Mouse (Mus musculus): ENCODE measurements around the gene Sugct. TPM values are rescaled to one million over a fixed set of nuclear protein-coding genes. Genes with fewer than 3 reads are reported as not detected.

Sugct gene
- polyA plus RNA-seq, 2 experiments = 2.4 to 3.6 TPM

DNA sequence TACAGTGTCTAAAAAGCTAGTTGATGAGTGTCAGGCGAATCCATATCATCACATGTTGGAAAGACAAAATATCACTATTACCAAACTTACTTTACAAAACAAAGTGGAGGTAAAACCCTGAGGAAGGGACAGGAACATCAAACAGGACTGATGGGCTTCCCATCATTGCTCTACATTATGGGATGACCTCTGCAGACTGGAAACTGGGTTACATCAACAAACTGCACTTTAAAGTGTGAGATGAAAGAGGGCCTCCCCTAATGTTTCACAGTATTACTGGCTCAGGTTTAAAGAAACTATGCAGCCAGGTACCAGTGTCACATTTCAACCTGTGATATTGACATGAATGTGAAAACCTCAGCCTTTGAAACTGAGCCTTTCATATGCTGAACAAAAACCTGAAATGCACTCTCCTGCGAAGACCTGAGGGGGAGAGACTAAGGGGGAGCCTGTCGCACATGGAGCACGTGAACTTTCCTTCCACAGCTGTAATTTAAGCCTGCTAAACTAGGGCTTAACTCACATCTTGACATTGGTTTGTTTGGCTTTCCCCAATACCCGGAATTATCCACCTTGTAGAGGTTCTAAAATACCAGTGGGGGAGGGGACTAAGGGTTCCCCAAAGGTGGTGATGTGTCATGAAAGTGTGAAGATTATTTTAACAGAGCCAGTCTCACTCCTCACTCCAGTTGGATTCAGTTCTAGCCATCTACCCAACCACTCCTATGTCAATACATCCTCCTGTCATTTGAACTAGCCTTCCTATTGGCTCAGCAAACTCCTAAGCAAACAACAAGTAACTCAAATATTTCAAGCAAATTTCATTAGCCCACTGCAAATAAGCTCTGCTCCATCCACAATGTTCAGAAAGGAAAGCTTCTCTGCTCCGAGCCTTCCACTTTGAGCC, 610.2 kb downstream of the Sugct start:
- H3K4me2 ChIP-seq (replicated peaks; ENCODE audit: low read depth, low read length, severe bottlenecking) = no peak overlapping the region
- no peak for TF ChIP-seq POLR2A (IDR thresholded peaks at IDR 0.05; ENCODE audit: borderline replicate concordance, extremely low read depth, insufficient read depth, insufficient read length)
- peak; percentile 13 for DNase-seq (ENCODE audit: low spot score)
- H3K27ac ChIP-seq (replicated peaks; ENCODE audit: low read depth, low read length) = 0 out of 2 replicates have a peak overlapping the region, but pooled peaks have one; percentile 16
- H3K36me3 ChIP-seq (ENCODE audit: control insufficient read depth, insufficient read depth, low read length) = no peaks in the 10 kb centered on the region
- H3K9ac ChIP-seq (ENCODE audit: low read depth, low read length, severe bottlenecking) = no peak overlapping the region
- no peak overlapping the region for H3K4me3 ChIP-seq (replicated peaks; ENCODE audit: low read length)
- H3K4me1 ChIP-seq (ENCODE audit: control insufficient read depth, insufficient read depth, low read length) = peaks cover 14% of the 10 kb centered on the region
- 44% methylated on average over 6 of the region's 6 CpGs for WGBS
- H3K27me3 ChIP-seq (ENCODE audit: control insufficient read depth, insufficient read depth, low read length) = no peaks in the 10 kb centered on the region
- H3K9me3 ChIP-seq (ENCODE audit: control insufficient read depth, low read length) = no peaks in the 10 kb centered on the region
- no peak for ATAC-seq (ENCODE audit: low FRiP score, low read depth)

DNA sequence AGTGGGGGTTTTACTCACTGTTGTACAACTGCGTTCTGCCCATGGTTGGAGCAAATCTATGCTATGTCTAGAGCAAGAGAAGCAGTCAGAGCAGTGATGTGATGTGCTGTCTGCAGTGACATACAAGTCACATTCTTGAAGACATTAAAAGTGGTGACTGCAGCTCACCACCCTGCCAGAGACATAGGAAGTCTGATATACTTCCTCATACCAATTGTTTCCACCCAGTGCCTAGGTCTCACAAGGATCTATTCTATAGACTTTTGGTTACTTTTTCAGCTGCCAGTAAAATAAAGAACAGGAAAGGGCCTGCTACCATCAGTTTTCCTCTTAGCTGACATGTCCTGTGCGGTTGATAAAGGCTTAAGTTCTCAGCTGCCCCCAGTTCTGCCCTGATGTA, 613.7 kb downstream of the Sugct start:
- DNase-seq (ENCODE audit: low spot score) (no peak), ATAC-seq (ENCODE audit: low FRiP score, low read depth) (no peak)
- H3K4me1 ChIP-seq (ENCODE audit: control insufficient read depth, insufficient read depth, low read length) = peaks cover 14% of the 10 kb centered on the region
- TF ChIP-seq POLR2A (IDR thresholded peaks at IDR 0.05; ENCODE audit: borderline replicate concordance, extremely low read depth, insufficient read depth, insufficient read length) = no peak
- no peak overlapping the region for H3K4me3 ChIP-seq (replicated peaks; ENCODE audit: low read length)
- no peaks in the 10 kb centered on the region for H3K9me3 ChIP-seq (ENCODE audit: control insufficient read depth, low read length)
- 93% methylated on average over 2 of the region's 2 CpGs for WGBS
- no peak overlapping the region for H3K9ac ChIP-seq (ENCODE audit: low read depth, low read length, severe bottlenecking)
- H3K27ac ChIP-seq (replicated peaks; ENCODE audit: low read depth, low read length) = no peak overlapping the region
- no peak overlapping the region for H3K4me2 ChIP-seq (replicated peaks; ENCODE audit: low read depth, low read length, severe bottlenecking)
- H3K36me3 ChIP-seq (ENCODE audit: control insufficient read depth, insufficient read depth, low read length) = no peaks in the 10 kb centered on the region
- no peaks in the 10 kb centered on the region for H3K27me3 ChIP-seq (ENCODE audit: control insufficient read depth, insufficient read depth, low read length)

DNA sequence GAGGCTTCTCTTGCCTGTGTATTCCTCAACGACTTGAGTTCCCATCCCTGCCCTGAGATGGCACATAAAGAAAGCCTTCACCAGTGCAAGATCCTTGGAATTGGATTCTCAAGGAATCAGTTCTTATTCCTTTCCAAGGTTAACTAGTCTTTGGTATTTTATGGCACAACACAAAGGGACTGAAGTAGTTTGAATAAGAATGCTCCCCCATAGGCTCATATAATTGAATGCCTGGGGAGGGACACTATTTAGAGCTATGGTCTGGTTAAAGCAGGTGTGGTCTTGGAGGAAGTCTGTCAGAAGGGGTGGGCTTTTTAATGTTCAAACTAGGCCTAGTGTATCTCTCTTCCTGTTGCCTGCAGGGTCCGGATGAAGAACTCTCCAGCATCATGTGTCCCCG, 629.8 kb downstream of the Sugct start:
- H3K27me3 ChIP-seq (ENCODE audit: control insufficient read depth, insufficient read depth, low read length) = no peaks in the 10 kb centered on the region
- H3K9ac ChIP-seq (ENCODE audit: low read depth, low read length, severe bottlenecking) = no peak overlapping the region
- no peaks in the 10 kb centered on the region for H3K36me3 ChIP-seq (ENCODE audit: control insufficient read depth, insufficient read depth, low read length)
- H3K27ac ChIP-seq (replicated peaks; ENCODE audit: low read depth, low read length) = no peak overlapping the region
- no peak for TF ChIP-seq POLR2A (IDR thresholded peaks at IDR 0.05; ENCODE audit: borderline replicate concordance, extremely low read depth, insufficient read depth, insufficient read length)
- no peak overlapping the region for H3K4me3 ChIP-seq (replicated peaks; ENCODE audit: low read length)
- WGBS = 80% methylated on average over 3 of the region's 3 CpGs
- H3K4me2 ChIP-seq (replicated peaks; ENCODE audit: low read depth, low read length, severe bottlenecking) = no peak overlapping the region
- H3K4me1 ChIP-seq (ENCODE audit: control insufficient read depth, insufficient read depth, low read length) = no peaks in the 10 kb centered on the region
- no peaks in the 10 kb centered on the region for H3K9me3 ChIP-seq (ENCODE audit: control insufficient read depth, low read length)
- no peak for ATAC-seq (ENCODE audit: low FRiP score, low read depth)
- no peak for DNase-seq (ENCODE audit: low spot score)

GRCm38 (mm10) chr13:17056650-17057049, 638.7 kb downstream of the Sugct start:
- TF ChIP-seq POLR2A (IDR thresholded peaks at IDR 0.05; ENCODE audit: borderline replicate concordance, extremely low read depth, insufficient read depth, insufficient read length) = no peak
- Histone ChIP-seq H3K9ac (ENCODE audit: low read depth, low read length, severe bottlenecking) (no peak overlapping the region), H3K27ac (replicated peaks; ENCODE audit: low read depth, low read length) (no peak overlapping the region), H3K4me1 (ENCODE audit: control insufficient read depth, insufficient read depth, low read length) (no peaks in the 10 kb centered on the region), H3K27me3 (ENCODE audit: control insufficient read depth, insufficient read depth, low read length) (no peaks in the 10 kb centered on the region), H3K4me3 (replicated peaks; ENCODE audit: low read length) (no peak overlapping the region), H3K36me3 (ENCODE audit: control insufficient read depth, insufficient read depth, low read length) (no peaks in the 10 kb centered on the region), H3K4me2 (replicated peaks; ENCODE audit: low read depth, low read length, severe bottlenecking) (no peak overlapping the region), H3K9me3 (ENCODE audit: control insufficient read depth, low read length) (no peaks in the 10 kb centered on the region)
- DNase-seq (ENCODE audit: low spot score) (no peak), ATAC-seq (ENCODE audit: low FRiP score, low read depth) (no peak)
- WGBS = 90% methylated on average over 2 of the region's 2 CpGs

DNA sequence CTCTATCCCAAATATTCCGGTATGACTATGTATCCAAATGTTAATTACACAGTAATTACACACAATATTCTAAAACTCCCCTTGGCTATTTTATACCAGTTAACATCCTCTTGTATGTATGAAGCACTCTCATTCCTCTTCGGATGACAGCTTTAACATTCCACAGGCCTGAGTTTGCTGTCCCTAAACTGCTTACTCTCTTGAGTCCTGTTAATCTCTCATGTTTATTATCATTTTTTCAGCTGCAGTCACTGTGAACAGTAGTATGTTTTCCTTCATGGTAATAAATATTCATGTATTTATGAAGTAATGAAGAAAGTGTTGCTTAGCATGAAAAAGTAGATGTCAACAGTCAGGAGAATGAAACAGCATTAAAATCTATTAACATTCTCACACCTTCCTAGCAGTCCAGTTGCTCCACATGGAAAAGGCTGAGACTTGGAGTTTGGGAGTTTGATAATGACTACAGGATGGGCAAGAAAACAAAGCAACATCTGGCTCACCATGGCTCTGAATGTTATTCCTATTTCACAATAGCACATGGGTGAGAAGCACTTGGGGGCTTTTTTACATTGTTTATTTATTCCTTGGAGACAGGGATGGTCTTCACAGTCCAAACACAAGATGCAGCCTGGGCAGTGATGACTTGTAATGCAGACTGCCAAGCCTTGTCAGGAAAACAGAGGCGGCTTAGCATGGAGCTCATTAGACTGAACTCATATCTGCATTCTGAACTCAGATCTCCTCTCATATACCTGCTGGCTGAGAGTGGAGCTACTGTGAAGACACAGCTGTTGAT, 651.7 kb downstream of the Sugct start:
- ATAC-seq (ENCODE audit: low FRiP score, low read depth) (no peak), DNase-seq (ENCODE audit: low spot score) (no peak)
- H3K4me1 ChIP-seq (ENCODE audit: control insufficient read depth, insufficient read depth, low read length) = no peaks in the 10 kb centered on the region
- no peak overlapping the region for H3K27ac ChIP-seq (replicated peaks; ENCODE audit: low read depth, low read length)
- H3K4me2 ChIP-seq (replicated peaks; ENCODE audit: low read depth, low read length, severe bottlenecking) = no peak overlapping the region
- no peaks in the 10 kb centered on the region for H3K27me3 ChIP-seq (ENCODE audit: control insufficient read depth, insufficient read depth, low read length)
- no peaks in the 10 kb centered on the region for H3K9me3 ChIP-seq (ENCODE audit: control insufficient read depth, low read length)
- 84% methylated on average over 3 of the region's 3 CpGs for WGBS
- H3K4me3 ChIP-seq (replicated peaks; ENCODE audit: low read length) = no peak overlapping the region
- no peaks in the 10 kb centered on the region for H3K36me3 ChIP-seq (ENCODE audit: control insufficient read depth, insufficient read depth, low read length)
- no peak overlapping the region for H3K9ac ChIP-seq (ENCODE audit: low read depth, low read length, severe bottlenecking)
- TF ChIP-seq POLR2A (IDR thresholded peaks at IDR 0.05; ENCODE audit: borderline replicate concordance, extremely low read depth, insufficient read depth, insufficient read length) = no peak
